Mouse (Mus musculus): ENCODE data around the gene Cysrt1. TPM values are rescaled to one million over a fixed set of nuclear protein-coding genes. Genes with fewer than 3 reads are reported as not detected.

Cysrt1 gene
- polyA plus RNA-seq, 1 experiment: 1.8 TPM

DNA sequence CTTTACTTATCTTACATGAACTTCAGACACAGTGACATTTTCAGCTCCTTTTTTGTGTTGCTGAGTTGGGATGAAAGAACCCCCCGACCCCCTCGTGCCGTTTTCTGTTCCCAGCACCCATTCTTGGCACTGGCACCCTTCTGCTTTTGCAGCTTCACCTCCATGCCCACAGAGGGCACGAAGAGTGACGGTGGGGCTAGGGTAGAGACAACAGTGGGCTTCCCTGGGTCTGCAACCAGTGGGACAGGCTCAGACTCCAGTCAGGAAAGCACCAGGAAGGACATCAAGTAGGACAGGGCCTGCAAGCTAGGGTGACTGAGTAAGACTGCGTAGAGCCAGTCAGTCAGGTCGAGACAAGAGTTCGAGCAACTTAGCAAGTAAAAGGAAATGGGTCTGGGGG, 1.9 kb downstream of the Cysrt1 start:
- WGBS: 68% methylated on average over 8 of the region's 8 CpGs

DNA sequence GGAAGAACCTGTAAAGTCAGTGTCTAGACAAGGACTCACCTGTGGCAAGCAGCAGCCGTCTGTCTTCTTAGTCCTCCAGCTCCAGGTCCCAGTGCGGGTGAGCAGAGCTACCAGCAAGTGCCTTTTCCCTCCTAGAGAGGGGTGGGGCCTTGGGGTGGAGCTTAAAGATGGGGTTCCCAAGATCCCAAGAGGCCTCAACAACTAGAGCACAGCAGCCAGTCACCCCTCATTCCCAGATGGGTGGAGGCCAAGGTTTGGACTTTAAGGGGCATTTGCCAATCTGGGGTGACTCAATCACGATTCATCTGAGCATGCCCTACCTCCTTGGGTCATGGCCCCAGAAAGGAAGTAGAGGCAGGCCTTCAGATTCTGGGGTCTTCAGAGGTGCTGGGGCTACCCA, 2.5 kb downstream of the Cysrt1 start:
- WGBS: 87% methylated on average over 3 of the region's 3 CpGs
- DNase-seq (ENCODE audit: low read depth, low spot score): no peak

More for the DNA sequence above, 1.9 kb downstream of the Cysrt1 start:
- DNase-seq (ENCODE audit: low read depth, low spot score): no peak

DNA sequence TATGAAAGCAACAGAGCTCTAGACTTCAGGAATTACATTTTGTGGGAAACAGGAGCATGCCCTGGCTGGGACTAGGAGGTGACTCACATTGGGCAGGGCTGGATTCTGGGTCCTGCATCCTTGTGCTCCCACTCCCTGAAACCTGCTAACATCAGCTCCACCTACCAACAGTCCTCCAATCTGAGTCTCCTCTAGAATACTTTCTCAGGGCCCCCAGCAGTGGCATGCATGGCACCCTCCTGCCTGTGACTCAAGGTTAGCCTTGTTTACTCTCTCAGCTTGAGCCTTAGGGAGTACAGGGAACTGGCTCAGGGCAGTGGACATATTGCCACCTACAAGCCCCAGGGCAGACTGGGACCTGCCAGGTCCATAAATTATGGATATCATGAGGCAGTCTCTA, 4.1 kb downstream of the Cysrt1 start:
- no peak for DNase-seq (ENCODE audit: low read depth, low spot score)

DNA sequence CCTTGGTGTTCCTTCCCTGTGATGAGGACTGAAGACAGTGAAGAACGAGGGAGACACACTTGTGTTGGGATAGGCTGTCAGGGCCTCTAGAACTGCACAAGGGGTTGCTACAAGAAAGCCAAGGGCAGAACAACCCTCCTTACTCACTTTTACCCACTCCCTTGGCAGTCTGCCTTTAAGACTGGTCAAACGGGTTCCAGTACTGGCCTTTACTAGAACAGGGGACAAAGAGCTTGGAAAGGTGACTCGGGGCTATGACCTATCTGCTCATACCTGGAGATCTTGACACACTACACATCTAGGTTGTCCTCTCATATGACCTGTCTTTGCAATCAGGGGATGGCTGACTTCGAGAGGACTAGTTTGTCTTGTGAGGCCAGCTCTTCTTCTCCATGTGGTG, 4.7 kb downstream of the Cysrt1 start:
- no peak for DNase-seq (ENCODE audit: low read depth, low spot score)
- WGBS: 22% methylated on average over 4 of the region's 4 CpGs

DNA sequence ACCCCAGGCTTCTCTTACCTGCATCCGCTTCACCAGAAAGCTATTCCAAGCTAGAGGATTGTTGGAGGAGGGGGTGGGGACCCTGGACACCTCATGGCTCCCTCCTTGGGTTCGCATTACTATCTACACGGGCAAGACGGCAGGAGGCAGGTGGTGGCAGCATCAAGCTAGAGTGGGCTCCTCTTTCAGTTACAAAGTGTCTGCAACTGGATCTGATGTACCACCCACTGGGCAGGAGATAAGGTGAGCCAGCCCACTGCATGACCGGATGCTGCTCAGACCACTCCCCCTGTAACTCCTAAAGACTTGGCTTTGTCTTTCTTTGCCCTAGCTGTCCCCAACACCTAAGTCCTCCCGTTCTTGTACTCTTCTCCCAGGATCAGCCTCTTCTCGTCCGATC, 5.6 kb downstream of the Cysrt1 start, which contains the start of gene Rnf224:
Gene Rnf224, minus strand, starts transcription at position 174 of the 400 bp plus-strand sequence.
- no peak for DNase-seq (ENCODE audit: low read depth, low spot score)
- WGBS: 69% methylated on average over 8 of the region's 8 CpGs

DNA sequence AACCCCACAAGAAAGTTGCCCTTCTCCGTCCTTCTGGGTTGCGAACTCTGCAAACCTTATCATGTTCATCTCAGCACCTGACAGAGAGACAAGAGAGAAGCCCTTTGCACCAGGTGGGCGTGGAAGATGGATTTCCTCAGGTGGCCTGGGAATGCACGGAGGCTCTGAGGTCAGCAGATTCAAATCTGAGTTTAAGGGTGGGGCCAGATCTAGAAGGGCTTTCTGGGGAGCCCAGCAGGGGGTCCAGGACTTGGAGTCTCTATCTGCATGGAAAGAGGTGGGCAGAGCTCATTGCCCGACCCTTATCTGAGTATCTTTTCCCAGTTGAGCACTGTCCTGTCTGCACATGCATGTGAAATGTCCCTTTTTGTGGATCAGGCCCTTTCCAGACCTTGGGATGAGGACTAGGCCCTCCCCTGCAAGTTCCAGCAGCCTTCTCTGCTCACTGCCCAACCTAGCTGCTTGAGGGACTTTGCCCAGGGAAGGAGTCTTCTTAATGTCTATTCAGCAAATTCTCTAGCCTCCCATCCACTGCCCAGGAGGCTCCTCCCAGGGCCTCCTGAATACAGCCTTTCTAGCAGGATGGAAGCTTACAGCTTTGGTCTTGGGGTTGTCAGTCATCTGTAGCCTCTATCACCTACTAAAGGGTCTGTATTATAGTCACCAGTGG, 7.6 kb downstream of the Cysrt1 start:
- 57% methylated on average over 5 of the region's 5 CpGs for WGBS
- no peak for DNase-seq (ENCODE audit: low read depth, low spot score)

DNA sequence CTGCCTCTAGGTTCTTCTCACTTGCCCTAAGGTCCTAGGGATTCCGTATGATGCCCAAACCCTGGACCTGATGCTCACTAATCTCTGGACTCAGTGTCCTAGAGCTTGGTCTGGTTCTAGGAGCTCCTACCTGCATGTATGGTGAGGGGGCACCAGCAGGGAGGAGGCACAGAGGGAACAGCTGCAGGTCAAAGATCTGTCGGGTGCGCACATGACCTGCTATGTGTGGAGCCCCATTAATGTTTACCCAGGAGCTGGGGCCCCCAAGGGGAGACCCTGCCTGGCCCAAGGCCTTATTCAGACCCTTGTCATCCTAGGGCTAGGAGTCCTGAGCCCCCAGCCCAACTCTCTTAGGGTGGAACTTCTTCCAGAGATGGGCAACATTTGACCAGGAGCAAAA, 8.2 kb downstream of the Cysrt1 start, which contains the start of gene Slc34a3:
Gene Slc34a3, minus strand, starts transcription at position 315 of the 400 bp plus-strand sequence.
- no peak for DNase-seq (ENCODE audit: low read depth, low spot score)

DNA sequence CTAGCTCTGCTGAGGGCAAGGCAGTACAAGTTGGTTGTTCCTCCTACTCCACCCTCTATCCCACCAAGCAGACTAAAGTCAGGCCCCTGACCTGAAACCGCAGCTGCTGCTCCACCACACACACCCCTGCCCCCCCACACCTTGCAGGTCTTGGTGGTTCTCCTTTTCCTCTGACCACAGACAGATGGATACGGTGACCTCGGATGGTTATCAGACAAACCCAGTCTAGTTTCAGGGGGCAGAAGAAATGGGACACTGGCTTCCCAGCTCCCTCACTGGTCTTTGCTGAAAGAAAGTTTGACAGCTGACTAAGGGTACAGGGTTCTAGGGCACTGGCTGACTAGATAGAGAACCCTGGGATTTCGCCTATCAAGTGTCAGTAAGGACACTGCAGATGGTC, 8.8 kb downstream of the Cysrt1 start:
- 65% methylated on average over 4 of the region's 4 CpGs for WGBS
- DNase-seq (ENCODE audit: low read depth, low spot score): no peak

More for the DNA sequence above, 8.2 kb downstream of the Cysrt1 start, which contains the start of gene Slc34a3:
- 72% methylated on average over 3 of the region's 3 CpGs for WGBS

DNA sequence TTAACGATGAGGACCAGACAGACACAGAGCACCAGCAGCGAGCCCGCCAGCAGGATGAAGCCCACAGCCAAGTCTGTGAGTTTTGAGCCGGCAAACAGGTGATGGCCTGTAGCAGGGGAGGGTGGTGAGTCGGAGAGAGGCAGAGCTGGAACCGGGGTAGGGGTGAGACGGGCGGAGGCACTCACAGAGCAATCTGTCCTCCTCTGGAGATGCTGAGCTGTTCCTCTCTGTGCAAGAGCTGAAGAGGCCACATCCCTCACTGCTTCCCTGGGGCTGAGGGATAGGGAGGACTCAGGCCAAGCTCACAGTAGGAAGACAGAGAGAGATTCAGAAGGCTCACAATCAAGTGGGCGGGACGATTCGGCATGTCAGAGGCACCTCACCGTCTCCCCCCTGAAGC, 11.2 kb downstream of the Cysrt1 start:
- no peak for DNase-seq (ENCODE audit: low read depth, low spot score)
- 82% methylated on average over 12 of the region's 12 CpGs for WGBS

DNA sequence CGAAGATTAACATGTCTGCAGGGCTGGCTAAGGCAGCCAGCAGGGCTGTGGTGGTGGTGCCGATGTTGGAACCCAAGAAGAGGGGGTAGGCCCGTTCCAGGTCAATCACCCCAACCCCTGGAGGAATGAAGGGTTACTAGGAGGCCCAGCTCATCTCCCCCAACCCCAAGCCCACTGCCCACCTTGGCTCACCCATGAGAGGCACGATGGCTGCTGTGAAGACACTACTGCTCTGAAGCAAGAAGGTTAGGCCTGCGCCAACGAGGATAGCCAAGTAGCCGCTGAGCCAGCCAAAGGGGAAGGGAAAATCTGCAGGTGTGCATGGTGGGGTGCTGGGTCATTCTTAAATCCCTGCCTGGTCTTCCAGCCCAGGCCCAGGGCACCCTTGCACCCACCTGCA, 11.7 kb downstream of the Cysrt1 start:
- no peak for DNase-seq (ENCODE audit: low read depth, low spot score)
- WGBS: 92% methylated on average over 7 of the region's 7 CpGs

DNA sequence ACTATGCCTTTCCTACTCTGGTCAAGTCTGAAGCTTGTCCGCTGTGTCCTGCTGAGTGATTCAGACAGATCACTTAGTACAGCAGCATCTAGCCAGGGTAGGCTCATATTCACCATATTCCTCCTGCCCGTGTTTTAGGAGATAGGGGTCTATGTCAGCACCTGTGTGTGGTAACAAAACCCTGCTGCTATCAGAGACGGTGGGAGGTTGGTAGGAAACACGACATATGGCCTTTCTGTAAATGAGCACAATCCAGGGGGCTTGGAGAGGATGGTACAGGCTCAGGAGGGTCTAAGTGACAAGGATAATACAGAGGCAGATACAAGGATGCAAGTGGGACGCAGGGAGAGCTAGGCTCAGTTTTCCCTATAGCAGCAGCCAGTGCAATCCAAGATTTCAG, 12.7 kb downstream of the Cysrt1 start:
- 95% methylated on average over 5 of the region's 5 CpGs for WGBS
- DNase-seq (ENCODE audit: low read depth, low spot score): no peak

DNA sequence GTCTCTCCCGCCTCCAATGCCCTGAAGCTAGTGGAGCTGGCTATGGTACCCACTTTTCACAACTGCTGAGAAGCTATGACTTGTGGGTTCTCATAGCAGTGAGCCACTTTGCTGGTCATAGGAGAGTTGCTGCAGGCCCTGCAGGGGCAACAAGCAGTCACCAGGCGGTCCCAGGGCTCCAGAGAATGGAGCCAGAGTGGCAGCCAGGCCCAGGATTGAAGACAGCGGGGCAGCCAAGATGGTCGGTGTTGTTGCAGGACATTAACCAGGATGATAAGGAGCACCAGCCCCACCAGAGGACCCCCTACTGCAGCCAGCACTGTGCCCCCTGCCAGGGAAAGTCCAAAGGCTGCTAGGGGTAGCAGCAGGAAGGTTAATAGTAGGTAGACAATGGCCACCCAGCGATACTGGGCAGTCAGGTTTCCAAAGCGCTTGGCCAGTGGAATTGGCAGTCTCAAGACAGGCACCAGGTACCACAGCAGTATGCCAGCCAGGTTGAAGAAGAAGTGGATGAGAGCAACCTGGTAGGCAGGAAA, 13.2 kb downstream of the Cysrt1 start:
- WGBS: 70% methylated on average over 6 of the region's 6 CpGs
- DNase-seq (ENCODE audit: low read depth, low spot score): no peak

DNA sequence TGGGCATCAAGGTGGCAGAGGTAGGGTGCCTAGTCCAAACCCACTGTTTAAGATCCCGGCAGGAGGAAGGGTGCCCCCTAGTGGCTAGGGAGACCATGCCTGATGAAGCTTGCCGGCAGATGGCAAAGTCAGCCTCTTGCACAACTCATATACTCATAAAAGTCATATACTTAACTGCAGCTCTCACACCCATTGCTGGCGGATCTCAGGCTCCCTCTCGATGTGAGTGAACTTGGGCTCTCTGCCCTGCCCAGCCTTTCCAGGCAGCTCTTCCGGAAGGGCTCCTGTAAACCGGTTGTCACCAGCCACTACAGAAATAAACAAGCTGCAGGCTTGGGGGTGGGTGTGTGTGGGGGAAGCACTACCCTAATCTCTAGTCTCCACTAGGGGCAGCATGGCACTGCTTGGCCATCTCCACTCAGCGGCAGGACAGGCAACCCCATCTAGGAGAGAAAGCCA, 13.8 kb downstream of the Cysrt1 start:
- peak; percentile 97 for DNase-seq (ENCODE audit: low read depth, low spot score)
- WGBS: 1% methylated on average over 7 of the region's 7 CpGs

DNA sequence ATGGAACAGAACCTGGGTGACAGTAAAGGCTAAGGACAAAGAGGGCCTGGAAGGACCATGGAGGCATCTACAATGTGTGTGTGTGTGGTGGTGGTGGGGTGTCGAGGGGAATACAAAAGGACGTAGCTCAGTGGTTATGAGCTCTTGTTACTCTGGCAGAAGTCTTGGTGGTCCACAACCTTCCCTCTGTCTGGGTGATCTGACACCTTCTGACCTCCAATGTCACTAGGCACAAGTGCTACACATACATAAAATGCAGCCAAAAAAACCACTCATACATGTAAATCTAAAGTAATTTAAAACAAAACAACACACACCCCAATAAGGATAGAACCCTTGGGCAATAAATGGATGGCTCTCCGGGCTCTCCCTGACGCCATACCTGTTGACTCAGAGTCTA, 14.8 kb downstream of the Cysrt1 start:
- 68% methylated on average over 4 of the region's 4 CpGs for WGBS
- no peak for DNase-seq (ENCODE audit: low read depth, low spot score)

DNA sequence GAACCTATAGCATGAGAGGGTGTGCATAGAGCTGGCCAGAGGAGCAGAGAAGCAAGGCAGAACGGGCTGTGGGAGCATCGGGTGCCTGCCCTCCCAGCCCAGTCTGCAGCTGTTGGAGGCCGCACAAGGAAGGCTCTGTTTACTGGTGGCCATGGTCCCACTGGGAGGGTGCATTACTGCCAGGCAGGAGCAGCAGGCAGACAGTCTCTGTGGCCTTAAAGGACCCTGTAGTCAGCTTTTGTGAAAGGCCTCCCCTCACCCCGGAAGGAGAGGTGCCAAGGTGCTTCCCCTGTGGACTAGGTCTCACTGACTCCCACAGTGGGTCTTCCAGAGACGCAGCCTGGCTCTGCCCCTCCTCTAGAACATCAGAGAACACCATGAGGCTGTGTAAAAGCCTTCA, 15.4 kb downstream of the Cysrt1 start:
- DNase-seq (ENCODE audit: low read depth, low spot score): no peak
- 47% methylated on average over 5 of the region's 5 CpGs for WGBS

DNA sequence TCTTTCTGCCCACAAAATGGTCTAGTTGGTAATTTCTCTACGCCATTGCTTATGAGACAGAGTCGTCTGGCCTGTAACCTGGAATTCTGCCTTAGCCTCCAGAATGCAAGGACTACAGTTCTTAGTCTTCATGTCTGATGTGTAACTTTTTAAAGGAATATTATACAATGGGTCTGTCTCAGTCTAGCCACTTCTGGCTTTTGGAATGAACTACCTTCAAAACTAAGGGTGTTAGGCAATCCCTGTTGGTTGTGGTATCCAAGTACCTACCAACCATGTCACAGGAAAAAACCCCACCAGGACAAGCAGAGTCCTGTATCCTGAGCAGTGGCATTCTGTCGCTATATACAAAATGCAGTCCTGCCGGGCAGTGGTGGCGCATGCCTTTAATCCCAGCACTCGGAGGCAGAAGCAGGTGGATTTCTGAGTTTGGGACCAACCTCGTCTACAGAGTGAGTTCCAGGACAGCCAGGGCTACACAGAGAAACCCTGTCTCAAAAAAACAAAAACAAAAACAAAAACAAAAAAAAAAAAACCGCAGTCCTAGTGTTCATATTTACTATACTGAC, 16.4 kb downstream of the Cysrt1 start:
- WGBS: 60% methylated on average over 8 of the region's 8 CpGs
- DNase-seq (ENCODE audit: low read depth, low spot score): no peak

DNA sequence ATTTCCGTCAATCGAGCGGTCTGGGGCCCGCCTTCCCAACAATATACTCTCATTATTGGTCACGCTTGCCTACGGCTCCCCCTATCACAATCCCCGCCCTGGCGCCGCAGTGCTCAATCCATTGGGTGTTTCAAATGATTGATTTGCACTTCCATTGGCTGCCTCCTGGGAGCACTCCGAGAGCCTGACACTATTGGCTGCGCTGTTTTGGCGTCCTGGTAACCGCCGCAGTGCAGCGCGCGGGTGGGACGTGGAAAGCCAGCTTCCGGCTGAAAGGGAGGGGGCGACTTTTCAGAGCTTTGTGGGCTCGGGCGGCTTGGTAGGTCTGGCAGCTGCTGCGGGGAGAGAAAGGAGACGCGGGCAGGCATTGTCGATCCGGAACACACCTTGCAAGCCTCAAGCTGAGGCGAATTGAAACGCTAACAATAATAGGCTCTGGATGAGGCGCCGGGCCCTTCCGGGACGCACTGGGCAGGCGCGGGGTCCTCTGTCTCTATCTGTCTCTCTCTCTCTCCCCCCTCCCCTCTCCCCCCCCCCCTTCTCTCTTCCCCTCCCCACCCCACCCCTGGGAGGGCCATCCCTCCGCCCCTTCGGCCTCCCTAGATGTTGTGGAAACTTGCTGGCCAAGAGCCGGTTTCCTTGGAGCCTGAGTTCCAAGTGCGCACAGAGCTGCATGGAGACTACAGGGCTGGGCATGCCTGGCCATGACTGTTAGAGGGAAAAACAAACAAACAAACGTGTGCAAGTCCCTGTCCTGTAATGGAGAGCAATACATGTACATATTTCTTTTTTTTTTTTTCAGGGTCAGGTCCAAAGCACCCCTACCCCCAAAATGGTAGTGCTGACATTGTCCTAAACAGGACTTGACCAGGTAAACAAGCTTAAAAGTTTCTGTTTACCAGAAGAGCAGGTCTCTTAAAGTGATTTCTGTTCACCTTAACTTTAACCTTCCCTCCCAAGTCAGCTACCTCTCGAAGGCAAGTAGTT, 17.2 kb downstream of the Cysrt1 start:
- DNase-seq (ENCODE audit: low read depth, low spot score): peak; percentile 96
- WGBS: 1% methylated on average over 41 of the region's 41 CpGs

DNA sequence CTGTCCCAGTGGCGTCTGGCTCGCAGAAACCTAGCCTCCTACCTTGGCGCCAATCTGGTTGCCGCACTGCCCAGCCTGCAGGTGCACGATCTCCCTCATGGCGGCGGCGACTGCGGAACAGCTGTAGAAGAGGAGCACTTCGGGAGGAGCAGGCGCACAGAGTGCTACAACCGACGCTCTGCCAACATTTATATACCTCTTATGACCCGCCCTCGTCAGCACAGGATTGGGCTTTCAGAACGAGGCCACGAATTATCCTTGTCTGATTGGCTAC, 17.8 kb downstream of the Cysrt1 start, which contains the start of gene Tubb4b:
Gene Tubb4b, minus strand, starts transcription at position 211 of the 274 bp plus-strand sequence.
- WGBS: under 1% methylated on average over 17 of the region's 17 CpGs
- no peak for DNase-seq (ENCODE audit: low read depth, low spot score)

DNA sequence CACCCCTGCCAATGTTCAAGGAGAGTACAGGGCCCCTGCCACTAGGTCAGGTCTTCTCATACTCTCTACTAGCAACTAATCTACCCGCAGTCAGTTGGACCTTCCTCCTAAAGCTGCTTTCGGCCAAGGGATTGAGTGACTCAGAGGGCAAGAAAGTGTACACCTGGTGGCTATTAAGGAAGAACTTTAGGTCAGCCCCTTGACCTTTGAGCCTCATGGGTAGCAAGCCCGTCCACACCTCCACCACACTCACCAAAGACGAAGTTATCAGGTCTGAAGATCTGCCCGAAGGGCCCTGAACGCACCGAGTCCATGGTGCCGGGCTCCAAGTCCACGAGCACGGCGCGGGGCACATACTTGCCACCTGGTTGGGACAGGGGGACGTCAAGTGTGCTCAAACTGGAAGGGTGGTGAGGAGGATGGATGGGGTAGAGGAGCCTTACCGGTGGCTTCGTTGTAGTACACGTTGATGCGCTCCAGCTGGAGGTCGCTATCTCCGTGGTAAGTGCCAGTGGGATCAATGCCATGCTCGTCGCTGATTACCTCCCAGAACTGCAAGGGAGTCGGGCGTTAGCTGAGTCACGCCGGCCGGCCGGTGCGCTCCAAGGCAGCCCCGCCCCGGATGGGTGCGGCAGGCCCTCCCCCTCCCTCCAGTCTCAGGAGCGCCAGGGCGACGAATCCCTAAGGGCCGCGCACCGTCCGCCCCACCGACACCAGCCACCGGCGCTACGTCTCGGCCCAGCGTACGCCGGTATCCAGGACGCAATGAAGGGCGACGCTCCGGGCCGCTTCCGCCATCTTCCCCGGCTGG, 18.4 kb downstream of the Cysrt1 start:
- DNase-seq (ENCODE audit: low read depth, low spot score): no peak
- WGBS: under 1% methylated on average over 53 of the region's 53 CpGs
